Mouse (Mus musculus) forebrain, postnatal 0 days (tissue): ENCODE measurements around the gene Vil1. TPM values are rescaled to one million over a fixed set of nuclear protein-coding genes. Genes with fewer than 3 reads are reported as not detected.

Experiments
- ATAC-seq: fragments of 200-750 bp; cut with Nextera tagmentation; 2 replicates; pipeline ENCODE4 v1.8.0; 2017; ENCODE audit warnings: mild to moderate bottlenecking, moderate library complexity
- DNase-seq: peaks from one replicate; pipeline ENCODE4 v3.0.0-alpha.2; 2015
- H3K27ac ChIP-seq: fragments of 300-500 bp; sonication (generic); 2 replicates; pipeline ENCODE4 v1.5.1; 2014; ENCODE audit warnings: low read depth, mild to moderate bottlenecking, antibody characterized with exemption, low read length, moderate library complexity, mixed read lengths
- H3K27me3 ChIP-seq: fragments of 300-500 bp; sonication (generic); 2 replicates; pipeline ENCODE4 v1.6.1; 2014; ENCODE audit warnings: mild to moderate bottlenecking, low read length, mixed read lengths; ENCODE audit not compliant: insufficient read depth
- H3K36me3 ChIP-seq: fragments of 300-500 bp; sonication (generic); 2 replicates; pipeline ENCODE4 v1.6.1; 2014; ENCODE audit warnings: mild to moderate bottlenecking, moderate library complexity; ENCODE audit not compliant: insufficient read depth
- H3K4me1 ChIP-seq: fragments of 300-500 bp; sonication (generic); 2 replicates; pipeline ENCODE4 v1.6.1; 2014; ENCODE audit warnings: antibody characterized with exemption; ENCODE audit not compliant: insufficient read depth
- H3K4me2 ChIP-seq: fragments of 300-500 bp; sonication (generic); 2 replicates; pipeline ENCODE4 v1.6.1; 2014; ENCODE audit warnings: low read depth, mild to moderate bottlenecking, moderate library complexity
- H3K4me3 ChIP-seq: fragments of 300-500 bp; sonication (generic); 2 replicates; pipeline ENCODE4 v1.5.1; 2014; ENCODE audit warnings: low read depth, low read length, mixed read lengths
- H3K9ac ChIP-seq: fragments of 300-500 bp; sonication (generic); 2 replicates; pipeline ENCODE4 v1.6.1; 2014; ENCODE audit warnings: mild to moderate bottlenecking
- H3K9me3 ChIP-seq: fragments of 300-500 bp; sonication (generic); 2 replicates; pipeline ENCODE4 v1.6.1; 2016; ENCODE audit warnings: low read length
- CTCF ChIP-seq: sonication (generic); IDR thresholded peaks from 2 replicates; pipeline ENCODE4 v1.5.1; 2016; ENCODE audit warnings: antibody characterized with exemption, control low read depth, low read depth
- WGBS: fragments of 180-500 bp; shearing (Covaris S2); extraction: QIAGEN DNeasy Blood & Tissue Kit; methylation state at CpG from one replicate; pipeline ENCODE4 v1.1.7; 2014; 5-methylcytosine and 5-hydroxymethylcytosine counted together
- polyA plus RNA-seq: library from polyadenylated mRNA; unstranded; fragments of >200 nt; fragmentation: Nextera tagmentation; extraction: Ambion mirVana; gene quantifications from 2 replicates; pipeline ENCODE4 v1.2.1, GENCODE M21; 2015
- total RNA-seq: library from RNA; depleted of rRNA; stranded (reverse); fragments of >200 nt; gene quantifications from 2 replicates; pipeline ENCODE4 v1.2.3, GENCODE M21; 2014; rRNA removed

Gene Vil1
- total RNA-seq (0.71 and 0.77 TPM in 2 replicates), polyA plus RNA-seq (0.15 and 0.27 TPM in 2 replicates)

GRCm38 (mm10) chr1:74408589-74409504 lies at the start of gene Vil1:
Gene Vil1 (plus strand): TSS chr1:74409376.
- Histone ChIP-seq H3K27me3 (no peaks in the 10 kb centered on the region), H3K27ac (no peak within 1 kb of the TSS), H3K9ac (no peak within 1 kb of the TSS), H3K4me1 (no peaks in the 10 kb centered on the region), H3K4me2 (no peak within 1 kb of the TSS), H3K4me3 (no peak within 1 kb of the TSS), H3K36me3 (no peaks in the 10 kb centered on the region), H3K9me3 (no peaks in the 10 kb centered on the region)
- no peak for TF ChIP-seq CTCF
- DNase-seq (no peak), ATAC-seq (no peak)
- 63% methylated on average over 15 of the region's 15 CpGs for WGBS

DNA sequence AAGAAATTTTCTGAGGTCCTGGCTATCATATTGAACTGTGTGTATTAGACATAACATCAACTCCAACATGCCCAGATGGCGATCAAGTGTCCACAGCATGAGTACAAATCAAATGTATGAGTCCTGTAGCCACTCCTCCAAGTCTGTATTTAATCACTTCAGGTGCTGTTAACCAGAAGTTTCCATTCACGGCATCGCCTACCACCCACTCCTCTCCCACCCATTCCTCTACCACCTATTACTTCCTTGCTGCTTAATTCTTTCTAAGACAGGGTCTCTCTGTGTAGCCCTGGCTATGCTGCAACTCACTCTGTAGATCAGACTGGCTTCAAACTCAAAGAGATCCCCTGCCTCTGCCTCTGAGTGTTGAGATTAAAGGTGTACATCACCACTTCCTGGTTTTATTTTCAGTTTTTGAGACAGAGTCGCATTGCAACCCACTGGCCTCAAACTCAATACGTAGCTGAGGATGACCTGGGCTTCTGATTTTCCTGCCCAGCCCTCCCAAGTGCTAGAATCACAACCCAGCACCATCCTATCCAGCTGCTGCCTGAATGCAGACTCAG lies 49.1 kb upstream of the Vil1 start:
- WGBS = 88% methylated on average over 5 of the region's 5 CpGs
- no peaks in the 10 kb centered on the region for H3K27me3 ChIP-seq

DNA sequence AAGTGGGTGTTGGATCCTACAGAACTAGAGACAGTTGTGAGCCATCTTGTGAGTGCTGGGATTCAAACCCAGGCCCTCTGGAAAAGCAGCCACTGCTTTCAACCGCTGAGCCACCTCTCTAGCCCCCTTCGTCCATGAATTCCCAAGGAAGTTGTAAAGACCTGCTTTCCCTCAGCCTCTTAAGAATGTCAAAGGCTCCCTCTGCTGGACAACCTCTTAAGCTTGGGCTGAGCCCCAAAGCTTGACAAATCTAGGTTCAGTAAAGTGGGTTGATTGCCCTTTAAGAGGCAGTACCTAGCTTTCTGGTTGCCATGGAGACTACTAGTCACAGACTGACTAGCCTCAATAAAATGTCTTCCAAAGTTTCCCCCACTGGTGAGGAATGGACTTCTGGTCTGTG lies 47.4 kb upstream of the Vil1 start, which contains the start of gene Catip:
Gene Catip (plus strand): TSS at position 297 of the 400 bp plus-strand sequence.
- TF ChIP-seq CTCF = peak; percentile 87
- Histone ChIP-seq H3K36me3 (no peaks in the 10 kb centered on the region), H3K4me3 (no peak within 1 kb of the TSS), H3K27me3 (no peaks in the 10 kb centered on the region), H3K9ac (0 out of 2 replicates have a peak within 1 kb of the TSS, but pooled peaks have one; percentile 0), H3K4me2 (no peak within 1 kb of the TSS), H3K9me3 (no peaks in the 10 kb centered on the region), H3K4me1 (no peaks in the 10 kb centered on the region), H3K27ac (no peak within 1 kb of the TSS)
- ATAC-seq (peak; percentile 92), DNase-seq (peak; percentile 90)
- 3% methylated on average over 2 of the region's 2 CpGs for WGBS

More for the DNA sequence above, 49.1 kb upstream of the Vil1 start:
- H3K4me2 ChIP-seq = no peak overlapping the region
- no peaks in the 10 kb centered on the region for H3K9me3 ChIP-seq
- DNase-seq (no peak), ATAC-seq (no peak)
- no peak overlapping the region for H3K4me3 ChIP-seq
- H3K9ac ChIP-seq = no peak overlapping the region
- H3K36me3 ChIP-seq = no peaks in the 10 kb centered on the region
- H3K27ac ChIP-seq = no peak overlapping the region
- no peaks in the 10 kb centered on the region for H3K4me1 ChIP-seq
- TF ChIP-seq CTCF = no peak

- DNase-seq (no peak), ATAC-seq (peak; percentile 16; the same call in 1 of the 2 replicates)
- TF ChIP-seq CTCF = no peak
- Histone ChIP-seq H3K4me3 (no peak overlapping the region), H3K27me3 (no peaks in the 10 kb centered on the region), H3K27ac (no peak overlapping the region), H3K36me3 (no peaks in the 10 kb centered on the region), H3K9ac (0 out of 2 replicates have a peak overlapping the region, but pooled peaks have one; percentile 0), H3K4me1 (no peaks in the 10 kb centered on the region), H3K4me2 (no peak overlapping the region), H3K9me3 (no peaks in the 10 kb centered on the region)
- 70% methylated on average over 17 of the region's 17 CpGs for WGBS
Observed at GRCm38 (mm10) chr1:74362325-74363229, 46.6 kb upstream of the Vil1 start.

DNA sequence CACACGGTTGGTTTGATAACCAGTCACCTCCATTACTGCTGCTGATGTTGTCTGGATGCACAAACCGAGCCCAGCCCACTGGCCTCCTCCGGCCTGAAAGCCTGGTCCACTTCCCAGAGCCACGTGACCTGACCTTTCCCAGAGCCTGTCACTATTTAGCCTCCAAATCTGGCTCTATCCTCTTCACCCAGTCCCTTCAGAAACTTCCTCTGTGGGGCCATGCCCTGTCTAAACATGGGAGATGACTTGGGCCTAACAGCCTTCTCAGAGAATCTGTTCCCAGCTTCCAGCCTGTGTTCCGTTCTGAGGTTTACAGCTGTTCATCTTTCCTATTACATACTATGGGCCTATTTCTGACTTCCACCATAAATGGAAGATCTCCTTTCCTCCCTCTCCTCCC lies 45.7 kb upstream of the Vil1 start:
- Histone ChIP-seq H3K36me3 (no peaks in the 10 kb centered on the region), H3K27me3 (no peaks in the 10 kb centered on the region), H3K27ac (no peak overlapping the region), H3K9me3 (no peaks in the 10 kb centered on the region), H3K4me1 (no peaks in the 10 kb centered on the region), H3K9ac (no peak overlapping the region), H3K4me3 (no peak overlapping the region), H3K4me2 (no peak overlapping the region)
- 74% methylated on average over 5 of the region's 5 CpGs for WGBS
- DNase-seq (no peak), ATAC-seq (no peak)
- TF ChIP-seq CTCF = no peak

DNA sequence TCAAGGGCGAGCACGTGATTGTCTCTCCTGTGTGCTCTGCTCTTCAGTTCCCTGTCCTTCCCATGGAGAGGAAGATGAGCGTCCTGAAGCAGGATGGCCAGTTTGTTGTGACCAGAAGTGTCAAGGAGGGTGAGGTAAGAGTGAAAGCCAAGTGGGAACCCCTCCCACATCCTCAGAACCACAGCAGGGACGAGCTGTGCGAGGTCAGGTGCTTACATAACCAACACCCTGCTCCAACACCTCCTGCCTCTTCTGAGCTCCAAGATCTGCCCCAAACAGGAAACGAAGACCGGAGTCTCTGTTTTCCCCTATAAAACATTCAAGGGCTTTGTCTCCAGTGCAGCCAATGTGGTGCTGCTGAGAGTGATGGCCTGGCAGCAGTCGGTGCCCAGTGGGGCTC lies 44.9 kb upstream of the Vil1 start:
- Histone ChIP-seq H3K27me3 (no peaks in the 10 kb centered on the region), H3K9ac (no peak overlapping the region), H3K9me3 (no peaks in the 10 kb centered on the region), H3K4me1 (no peaks in the 10 kb centered on the region), H3K36me3 (no peaks in the 10 kb centered on the region), H3K4me2 (no peak overlapping the region), H3K27ac (no peak overlapping the region), H3K4me3 (no peak overlapping the region)
- 84% methylated on average over 8 of the region's 8 CpGs for WGBS
- DNase-seq (no peak), ATAC-seq (no peak)
- TF ChIP-seq CTCF = no peak
